Mouse (Mus musculus): ENCODE results near the gene Poc1a.
A peak's percentile ranks its signal among the peaks of the same experiment; 100 is the strongest.

The Poc1a gene

GRCm38 (mm10) chr9:106237401-106237800, 43.5 kb upstream of the Poc1a start:
- TF ChIP-seq CTCF (conservative IDR thresholded peaks at IDR 0.05; ENCODE audit: low read length) (no peak), POU5F1 (IDR thresholded peaks at IDR 0.05; ENCODE audit: borderline replicate concordance, low read length) (no peak), NANOG (IDR thresholded peaks at IDR 0.05; ENCODE audit: borderline replicate concordance, low read length) (no peak)
- Histone ChIP-seq H3K4me3 (replicated peaks; ENCODE audit: low read length) (no peak overlapping the region), H3K36me3 (ENCODE audit: insufficient read depth, low read length) (peaks cover 87% of the 10 kb centered on the region), H3K27me3 (ENCODE audit: insufficient read depth, low read length) (no peaks in the 10 kb centered on the region), H3K9me3 (ENCODE audit: low read length) (no peaks in the 10 kb centered on the region), H3K4me1 (replicated peaks; ENCODE audit: low read depth, low read length) (peaks cover 24% of the 10 kb centered on the region)

DNA sequence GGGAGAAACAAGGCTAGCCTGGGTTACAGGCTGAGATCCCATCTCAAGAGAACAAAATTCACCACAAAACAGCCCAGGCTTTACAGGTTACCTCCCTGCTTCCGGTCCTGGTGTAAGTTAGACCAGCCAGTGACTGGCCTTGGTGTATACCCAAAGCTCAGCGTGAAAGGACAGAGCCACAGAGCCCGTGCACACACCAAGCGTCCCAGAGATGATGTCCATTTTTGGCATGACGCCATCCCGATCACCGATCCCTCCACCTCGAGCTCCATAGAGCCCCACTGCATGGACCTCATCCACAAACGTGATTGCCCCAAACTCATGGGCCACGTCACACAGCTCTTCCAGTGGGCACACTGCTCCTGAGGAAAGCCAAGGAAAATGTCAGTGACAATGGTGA, 43.0 kb upstream of the Poc1a start:
- TF ChIP-seq POU5F1 (IDR thresholded peaks at IDR 0.05; ENCODE audit: borderline replicate concordance, low read length) (no peak), NANOG (IDR thresholded peaks at IDR 0.05; ENCODE audit: borderline replicate concordance, low read length) (no peak), CTCF (conservative IDR thresholded peaks at IDR 0.05; ENCODE audit: low read length) (no peak)
- peaks cover 29% of the 10 kb centered on the region for H3K4me1 ChIP-seq (replicated peaks; ENCODE audit: low read depth, low read length)
- H3K27me3 ChIP-seq (ENCODE audit: insufficient read depth, low read length): no peaks in the 10 kb centered on the region
- H3K4me3 ChIP-seq (replicated peaks; ENCODE audit: low read length): no peak overlapping the region
- peaks cover 89% of the 10 kb centered on the region for H3K36me3 ChIP-seq (ENCODE audit: insufficient read depth, low read length)
- no peaks in the 10 kb centered on the region for H3K9me3 ChIP-seq (ENCODE audit: low read length)

GRCm38 (mm10) chr9:106241541-106242164, 39.2 kb upstream of the Poc1a start:
- Histone ChIP-seq H3K4me3 (replicated peaks; ENCODE audit: low read length) (no peak overlapping the region), H3K27me3 (ENCODE audit: insufficient read depth, low read length) (no peaks in the 10 kb centered on the region), H3K36me3 (ENCODE audit: insufficient read depth, low read length) (peaks cover 72% of the 10 kb centered on the region), H3K9me3 (ENCODE audit: low read length) (no peaks in the 10 kb centered on the region), H3K4me1 (replicated peaks; ENCODE audit: low read depth, low read length) (peaks cover 25% of the 10 kb centered on the region)
- TF ChIP-seq NANOG (IDR thresholded peaks at IDR 0.05; ENCODE audit: borderline replicate concordance, low read length) (no peak), POU5F1 (IDR thresholded peaks at IDR 0.05; ENCODE audit: borderline replicate concordance, low read length) (no peak), CTCF (conservative IDR thresholded peaks at IDR 0.05; ENCODE audit: low read length) (peak; percentile 42)

- Histone ChIP-seq H3K9me3 (ENCODE audit: low read length) (no peaks in the 10 kb centered on the region), H3K4me3 (replicated peaks; ENCODE audit: low read length) (peak overlapping the region; percentile 65)
- no peak for TF ChIP-seq NANOG (IDR thresholded peaks at IDR 0.05; ENCODE audit: borderline replicate concordance, low read length)
- no peak for TF ChIP-seq CTCF (conservative IDR thresholded peaks at IDR 0.05; ENCODE audit: low read length)
Measured at GRCm38 (mm10) chr9:106242813-106243488, 37.9 kb upstream of the Poc1a start.

GRCm38 (mm10) chr9:106249550-106249949, 31.3 kb upstream of the Poc1a start:
- peaks cover 11% of the 10 kb centered on the region for H3K36me3 ChIP-seq (ENCODE audit: insufficient read depth, low read length)
- no peaks in the 10 kb centered on the region for H3K9me3 ChIP-seq (ENCODE audit: low read length)
- TF ChIP-seq NANOG (IDR thresholded peaks at IDR 0.05; ENCODE audit: borderline replicate concordance, low read length) (no peak), CTCF (conservative IDR thresholded peaks at IDR 0.05; ENCODE audit: low read length) (no peak), POU5F1 (IDR thresholded peaks at IDR 0.05; ENCODE audit: borderline replicate concordance, low read length) (no peak)
- peaks cover 46% of the 10 kb centered on the region for H3K4me1 ChIP-seq (replicated peaks; ENCODE audit: low read depth, low read length)
- H3K4me3 ChIP-seq (replicated peaks; ENCODE audit: low read length): no peak overlapping the region
- no peaks in the 10 kb centered on the region for H3K27me3 ChIP-seq (ENCODE audit: insufficient read depth, low read length)

More at GRCm38 (mm10) chr9:106242813-106243488, 37.9 kb upstream of the Poc1a start:
- H3K27me3 ChIP-seq (ENCODE audit: insufficient read depth, low read length): no peaks in the 10 kb centered on the region
- H3K36me3 ChIP-seq (ENCODE audit: insufficient read depth, low read length): peaks cover 60% of the 10 kb centered on the region
- H3K4me1 ChIP-seq (replicated peaks; ENCODE audit: low read depth, low read length): peaks cover 29% of the 10 kb centered on the region

- H3K9me3 ChIP-seq (ENCODE audit: low read length): no peaks in the 10 kb centered on the region
- peaks cover 5% of the 10 kb centered on the region for H3K36me3 ChIP-seq (ENCODE audit: insufficient read depth, low read length)
- no peaks in the 10 kb centered on the region for H3K27me3 ChIP-seq (ENCODE audit: insufficient read depth, low read length)
- H3K4me3 ChIP-seq (replicated peaks; ENCODE audit: low read length): peak overlapping the region; percentile 37
- peaks cover 46% of the 10 kb centered on the region for H3K4me1 ChIP-seq (replicated peaks; ENCODE audit: low read depth, low read length)
- no peak for TF ChIP-seq CTCF (conservative IDR thresholded peaks at IDR 0.05; ENCODE audit: low read length)
- TF ChIP-seq NANOG (IDR thresholded peaks at IDR 0.05; ENCODE audit: borderline replicate concordance, low read length): no peak
- TF ChIP-seq POU5F1 (IDR thresholded peaks at IDR 0.05; ENCODE audit: borderline replicate concordance, low read length): no peak
Measured at GRCm38 (mm10) chr9:106250245-106250644, 30.6 kb upstream of the Poc1a start.

GRCm38 (mm10) chr9:106251066-106251465, 29.8 kb upstream of the Poc1a start:
- peaks cover 46% of the 10 kb centered on the region for H3K4me1 ChIP-seq (replicated peaks; ENCODE audit: low read depth, low read length)
- no peak overlapping the region for H3K4me3 ChIP-seq (replicated peaks; ENCODE audit: low read length)
- H3K9me3 ChIP-seq (ENCODE audit: low read length): no peaks in the 10 kb centered on the region
- no peak for TF ChIP-seq NANOG (IDR thresholded peaks at IDR 0.05; ENCODE audit: borderline replicate concordance, low read length)
- no peak for TF ChIP-seq POU5F1 (IDR thresholded peaks at IDR 0.05; ENCODE audit: borderline replicate concordance, low read length)
- TF ChIP-seq CTCF (conservative IDR thresholded peaks at IDR 0.05; ENCODE audit: low read length): no peak
- H3K36me3 ChIP-seq (ENCODE audit: insufficient read depth, low read length): 0 out of 2 replicates have a peak, but pooled peaks cover 3% of the 10 kb centered on the region
- H3K27me3 ChIP-seq (ENCODE audit: insufficient read depth, low read length): no peaks in the 10 kb centered on the region

GRCm38 (mm10) chr9:106254001-106254400, 26.9 kb upstream of the Poc1a start:
- no peak overlapping the region for H3K4me3 ChIP-seq (replicated peaks; ENCODE audit: low read length)
- TF ChIP-seq POU5F1 (IDR thresholded peaks at IDR 0.05; ENCODE audit: borderline replicate concordance, low read length) (no peak), CTCF (conservative IDR thresholded peaks at IDR 0.05; ENCODE audit: low read length) (no peak), NANOG (IDR thresholded peaks at IDR 0.05; ENCODE audit: borderline replicate concordance, low read length) (no peak)
- H3K9me3 ChIP-seq (ENCODE audit: low read length): no peaks in the 10 kb centered on the region
- H3K4me1 ChIP-seq (replicated peaks; ENCODE audit: low read depth, low read length): peaks cover 26% of the 10 kb centered on the region
- no peaks in the 10 kb centered on the region for H3K36me3 ChIP-seq (ENCODE audit: insufficient read depth, low read length)
- 0 out of 2 replicates have a peak, but pooled peaks cover 5% of the 10 kb centered on the region for H3K27me3 ChIP-seq (ENCODE audit: insufficient read depth, low read length)

Data from E14TG2a.4 (cell line).